Mouse (Mus musculus) heart, embryonic 10.5 days (tissue): ENCODE measurements around the gene Polr2j. TPM values are rescaled to one million over a fixed set of nuclear protein-coding genes. Genes with fewer than 3 reads are reported as not detected.

Experiments
- microRNA-seq: library from miRNA; unstranded; fragments of <30 nt; microRNA quantifications from one replicate; pipeline ENCODE4, GENCODE M21; 2017
- polyA plus RNA-seq: library from polyadenylated mRNA; unstranded; fragments of >200 nt; fragmentation: Nextera tagmentation; extraction: Ambion mirVana; gene quantifications from 2 replicates; pipeline ENCODE4 v1.2.1, GENCODE M21; 2016

Polr2j gene
- polyA plus RNA-seq, 1 experiment from 2014 or later = 217 TPM

Small RNA genes lying within 50 kb of the gene (microRNA-seq; reads per million reads assigned to microRNA genes)
- not detected for gene Mir7035

Other genes with a start within 250 kb of the Polr2j start
- gene Hspb1, start 228.7 kb upstream of the Polr2j start, polyA plus RNA-seq = 655 and 948 TPM in 2 replicates
- gene Ywhag, start 182.0 kb upstream of the Polr2j start, polyA plus RNA-seq = 202 and 227 TPM in 2 replicates
- gene Ssc4d, start 142.1 kb upstream of the Polr2j start, polyA plus RNA-seq = 2.3 and 5.2 TPM in 2 replicates
- gene Zp3, start 136.5 kb upstream of the Polr2j start, polyA plus RNA-seq = not detected in 2 replicates
- 36.0 and 37.6 TPM in 2 replicates for gene Dtx2, start 121.8 kb upstream of the Polr2j start, polyA plus RNA-seq
- 78.3 and 81.2 TPM in 2 replicates for gene Upk3b, start 78.1 kb upstream of the Polr2j start, polyA plus RNA-seq
- 0.87 and 2.6 TPM in 2 replicates for gene Upk3bl, start 62.1 kb upstream of the Polr2j start, polyA plus RNA-seq
- 0.54 and 2.0 TPM in 2 replicates for gene Rasa4, start 32.7 kb upstream of the Polr2j start, polyA plus RNA-seq
- 31.5 and 42.2 TPM in 2 replicates for gene Lrwd1, start 19.4 kb downstream of the Polr2j start, polyA plus RNA-seq
- gene Alkbh4, start 19.5 kb downstream of the Polr2j start, polyA plus RNA-seq = 18.0 and 21.7 TPM in 2 replicates
- gene Orai2, start 54.1 kb downstream of the Polr2j start, polyA plus RNA-seq = 2.2 and 3.3 TPM in 2 replicates
- gene Prkrip1, start 82.3 kb downstream of the Polr2j start, polyA plus RNA-seq = 49.2 and 56.1 TPM in 2 replicates
- gene Sh2b2, start 129.9 kb downstream of the Polr2j start, polyA plus RNA-seq = 1.7 and 4.9 TPM in 2 replicates